Mouse (Mus musculus) B cell, adult (primary cell): ENCODE measurements around the gene Adgrl2. TPM values are rescaled to one million over a fixed set of nuclear protein-coding genes. Genes with fewer than 3 reads are reported as not detected.

Source experiments
- total RNA-seq: library from RNA; stranded (reverse); gene quantifications from 4 replicates; pipeline ENCODE4 v1.2.4, GENCODE M21; 2023; ENCODE audit not compliant: inconsistent age

Adgrl2 gene
- total RNA-seq = 0.42 to 0.77 TPM (median 0.68 TPM) in 4 replicates

GRCm38 (mm10) chr3:148990531-148991003 is at the start of gene Adgrl2:
Gene Adgrl2 (minus strand): TSS chr3:148990555.

